Mouse (Mus musculus) CH12F3 (cell line): ENCODE data around the gene Wee1.
"Not testable (repeated sequence)": the region's sequence is repeated elsewhere in the genome, so short reads cannot be mapped to it uniquely, and the experiment has no call there.

Experiments used
- in situ Hi-C: fragments of 300-500 bp; cut with MboI; formaldehyde crosslinking; loops from 2 replicates; pipeline ENCODE4 v1.14.3; 2020; ENCODE audit warnings: low sequenced_read_pairs

The Wee1 gene

DNA sequence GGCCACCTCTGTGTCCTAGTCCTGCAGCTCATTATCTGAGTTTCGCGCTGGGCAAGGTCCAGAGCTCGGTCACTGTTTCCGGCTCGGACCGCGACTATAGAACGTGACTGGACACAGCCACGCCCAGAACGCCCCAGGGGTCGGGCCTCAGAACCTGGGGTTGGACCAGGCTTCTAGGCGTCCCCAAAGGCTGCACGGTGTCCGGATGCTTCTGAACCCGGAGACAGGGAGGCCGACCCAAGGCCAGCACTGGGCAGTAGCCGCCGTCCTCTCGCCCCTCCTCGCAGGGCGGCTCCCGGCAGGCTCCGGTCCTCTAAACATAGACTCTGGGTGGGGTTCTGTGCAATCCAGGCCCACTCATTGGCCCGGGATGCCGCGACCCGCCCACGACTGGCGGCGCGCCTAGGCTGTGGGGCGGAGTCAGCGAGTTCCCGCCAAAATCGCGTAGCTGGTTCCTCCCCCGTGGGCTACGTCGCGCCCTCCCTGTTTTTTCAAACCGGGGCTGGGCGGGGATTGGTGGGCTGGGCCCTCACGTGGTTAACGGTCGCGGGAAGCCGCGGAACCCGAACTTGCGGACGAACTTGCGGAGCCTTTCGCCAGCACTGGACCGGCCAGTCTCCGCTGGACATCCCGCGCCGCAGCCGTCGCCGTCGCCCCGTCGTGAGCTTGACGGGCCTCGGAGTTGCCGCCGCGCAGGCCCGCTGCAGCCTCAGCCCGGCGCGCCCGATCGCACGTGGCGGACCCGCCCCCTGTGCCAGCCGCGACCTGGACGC, at the start of gene Wee1:
Gene Wee1 (plus strand): TSS at position 531 of the 773 bp plus-strand sequence.
- in situ Hi-C loops, result no loop called here

DNA sequence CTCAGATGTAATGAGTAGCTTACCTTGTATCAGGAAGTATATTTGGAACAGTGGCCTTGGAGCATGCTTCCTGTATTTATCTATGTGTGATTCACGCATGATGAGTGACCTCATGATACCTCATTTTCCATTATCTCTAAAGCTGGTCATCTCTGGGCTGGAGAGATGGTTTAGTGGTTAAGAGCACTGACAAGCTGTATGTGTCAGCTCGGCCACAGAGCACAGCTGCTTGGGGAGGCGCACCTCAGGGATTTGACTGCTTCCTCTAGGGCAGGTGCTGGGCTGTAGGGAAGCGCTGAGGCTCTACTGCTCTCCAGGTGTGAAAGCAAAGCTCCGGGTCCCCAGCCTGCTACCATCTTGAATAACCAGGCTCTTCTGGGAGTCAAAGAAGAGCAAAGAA, 43.7 kb upstream of the Wee1 start:
- in situ Hi-C loops, result no loop called here

DNA sequence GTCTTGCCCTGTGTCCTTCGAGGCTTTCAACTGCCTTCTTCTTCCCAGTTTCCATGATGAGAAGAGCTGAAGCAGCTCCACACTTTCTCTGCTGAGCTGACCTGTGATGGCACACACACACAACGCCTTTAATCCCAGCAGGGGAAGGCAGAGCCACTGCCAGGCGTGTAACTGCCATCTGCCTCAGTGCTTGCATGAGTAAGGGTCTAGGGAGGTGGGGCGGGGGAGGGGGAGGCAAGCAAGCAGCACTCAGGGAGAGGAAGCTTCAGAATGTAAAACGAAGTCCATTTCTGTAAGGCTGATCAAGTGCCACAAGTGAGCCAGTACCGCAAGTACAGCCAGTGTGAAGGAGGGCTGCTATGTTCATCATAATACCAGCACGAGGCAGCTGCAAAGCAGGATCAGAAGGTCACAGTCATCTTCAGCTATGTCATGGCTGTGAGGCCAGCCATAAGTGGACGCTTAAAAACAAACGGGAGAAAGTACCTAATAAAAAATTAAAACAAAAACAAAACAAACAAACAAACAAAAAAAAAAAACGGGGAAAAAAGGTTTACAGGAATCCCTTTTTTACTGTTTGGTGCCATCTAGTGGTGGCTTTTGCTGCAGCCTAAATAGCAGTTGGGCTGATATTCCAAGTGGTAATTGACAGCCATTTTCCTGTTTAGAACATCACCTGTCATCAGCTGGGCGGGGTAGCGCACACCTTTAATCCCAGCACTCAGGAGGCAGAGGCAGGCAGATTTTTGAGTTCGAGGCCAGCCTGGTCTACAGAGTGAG, 38.3 kb upstream of the Wee1 start:
- in situ Hi-C loops, result no loop called here

DNA sequence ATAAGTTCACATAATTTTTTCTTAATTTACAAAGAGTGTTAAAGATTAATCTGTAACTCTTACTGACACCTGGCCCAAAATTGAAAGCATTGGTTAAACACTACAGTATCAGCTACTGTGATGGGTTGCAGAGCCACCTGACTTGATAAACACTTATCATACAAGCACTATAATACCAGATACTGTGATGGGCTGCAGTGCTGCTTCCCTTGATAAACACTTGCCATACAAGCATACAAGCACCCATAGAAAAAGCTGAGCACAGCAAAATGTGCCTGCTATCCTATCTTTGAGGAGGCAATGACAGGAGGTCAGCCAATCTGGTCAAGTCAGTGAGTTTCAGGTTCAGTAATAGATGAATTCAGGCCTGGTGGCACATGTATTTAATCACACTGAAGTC, 36.6 kb upstream of the Wee1 start:
- in situ Hi-C loops, result no loop called here

DNA sequence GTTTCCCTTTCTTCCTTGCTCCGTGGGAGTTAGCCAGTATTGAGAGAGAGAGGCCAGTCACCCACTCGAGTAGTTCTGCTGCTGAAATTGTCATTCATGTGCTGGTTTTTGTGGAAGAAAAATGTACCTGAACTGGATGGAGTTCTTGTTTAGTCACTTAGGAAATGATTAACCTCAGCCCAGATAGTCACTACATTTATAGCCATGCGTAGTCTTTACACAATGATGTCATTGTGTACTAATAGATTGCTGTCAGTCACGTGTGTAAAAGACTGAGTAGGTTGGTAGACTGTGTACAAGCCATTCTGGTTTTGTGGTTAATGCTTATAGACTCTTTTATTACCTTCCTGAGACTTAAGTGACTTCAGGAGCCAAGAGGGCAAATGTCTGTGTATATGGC, 33.9 kb upstream of the Wee1 start:
- in situ Hi-C loops, result no loop called here

DNA sequence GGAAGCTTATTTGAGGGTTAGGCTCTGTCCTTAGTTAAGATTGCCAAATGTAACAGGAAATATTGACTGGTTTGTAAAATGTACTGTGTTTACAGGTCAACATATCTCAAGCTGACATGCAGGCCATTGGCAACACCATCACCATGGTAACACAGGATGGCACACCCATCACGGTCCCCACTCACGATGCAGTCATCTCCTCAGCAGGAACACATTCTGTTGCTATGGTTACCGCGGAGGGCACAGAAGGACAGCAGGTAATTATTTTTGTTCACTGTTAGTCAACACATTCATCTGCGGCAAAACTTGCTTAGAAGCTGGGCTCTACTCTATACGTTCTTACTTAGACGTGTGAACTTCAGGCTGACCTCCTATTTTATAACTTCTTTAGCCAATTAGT, 30.2 kb upstream of the Wee1 start:
- in situ Hi-C loops, result no loop called here

DNA sequence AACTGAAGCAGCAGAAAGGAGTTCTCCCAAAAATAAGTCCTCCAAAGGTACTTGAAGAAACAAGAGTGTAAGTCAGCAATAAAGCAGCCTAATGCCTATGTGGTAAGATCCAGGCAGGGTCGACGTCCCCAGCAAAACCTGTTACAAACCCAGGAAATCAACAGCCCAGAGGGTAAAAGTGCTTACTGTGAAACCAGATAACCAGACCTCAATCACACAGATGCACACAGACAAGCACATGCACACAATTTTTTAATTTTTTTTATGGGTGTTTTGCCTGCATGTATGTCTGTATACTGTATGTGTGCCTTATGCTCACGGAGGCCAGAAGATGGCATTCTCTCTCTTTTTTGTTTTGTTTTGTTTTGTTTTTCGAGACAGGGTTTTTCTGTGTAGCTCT, 25.5 kb upstream of the Wee1 start:
- in situ Hi-C loops, result no loop called here

DNA sequence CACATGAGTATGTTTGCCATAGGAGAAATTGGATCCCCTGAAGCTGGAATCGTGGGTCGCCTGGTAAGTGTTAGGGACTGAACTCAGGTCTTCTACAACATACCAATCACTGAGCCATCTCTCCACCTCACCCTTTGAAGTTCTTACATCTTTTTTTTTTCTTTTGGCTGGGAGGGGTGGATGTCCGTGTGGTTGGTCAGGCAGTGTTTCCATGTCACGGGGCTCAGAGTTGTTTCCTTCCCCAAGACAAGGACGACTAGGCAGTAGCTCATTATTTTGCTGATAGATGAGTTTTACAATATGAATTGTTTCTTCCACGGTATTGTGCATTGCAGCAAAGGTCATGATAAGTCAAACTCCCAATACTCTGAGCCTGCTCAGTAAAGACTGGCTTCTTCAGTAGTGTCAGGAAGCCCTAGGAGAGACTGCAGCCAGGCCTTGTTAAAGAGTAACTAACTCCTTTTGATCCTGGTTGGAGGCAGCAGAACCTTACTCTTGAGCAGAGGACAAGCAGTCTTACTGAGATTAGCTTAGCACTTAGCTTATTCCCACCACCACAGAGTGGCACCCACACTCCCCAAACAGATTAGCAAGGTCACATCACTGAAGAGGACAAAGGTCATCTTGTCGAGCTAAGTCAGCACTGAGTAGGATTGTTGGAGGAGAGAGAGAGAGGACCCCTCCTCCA, 24.6 kb upstream of the Wee1 start:
- in situ Hi-C loops, result no loop called here

DNA sequence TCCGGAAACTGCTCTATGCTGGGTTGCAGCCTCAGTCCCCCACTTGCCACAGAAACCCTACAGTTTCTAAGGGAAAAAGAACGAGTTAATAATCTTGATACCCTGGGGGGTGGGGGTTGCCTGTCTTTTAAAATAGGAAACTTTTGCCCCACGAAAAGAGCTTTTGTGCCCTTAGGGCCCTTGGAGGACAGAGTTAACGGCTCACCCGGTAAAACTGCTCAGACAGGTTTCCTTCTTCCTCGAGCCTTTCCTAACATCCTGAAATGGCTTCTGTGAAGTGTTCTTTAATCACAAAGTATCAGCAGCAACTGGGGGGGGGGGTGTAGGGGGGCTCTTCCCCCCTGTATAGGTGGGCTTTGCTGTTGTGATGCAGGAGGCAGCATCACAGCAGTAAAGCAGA, 21.0 kb upstream of the Wee1 start:
- in situ Hi-C loops, result no loop called here

DNA sequence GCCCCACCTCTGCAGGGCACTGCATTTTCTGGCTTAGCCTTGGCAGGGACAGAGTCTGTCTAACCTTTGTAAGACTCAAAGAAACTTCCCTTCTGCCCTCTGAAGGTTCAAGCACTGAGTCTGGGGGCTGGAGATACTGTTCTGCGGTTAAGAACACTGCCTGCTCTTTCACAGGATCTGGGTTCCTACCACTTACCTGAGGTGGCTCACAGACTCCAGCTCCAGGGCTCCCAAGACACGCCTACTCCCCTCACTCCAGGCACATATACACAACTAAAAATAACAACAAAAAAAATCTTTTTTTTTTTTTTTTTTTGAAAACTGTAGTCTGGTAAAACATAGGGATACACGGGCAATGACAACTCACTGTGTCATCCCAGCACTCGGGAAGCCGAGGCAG, 20.6 kb upstream of the Wee1 start:
- in situ Hi-C loops, result no loop called here

DNA sequence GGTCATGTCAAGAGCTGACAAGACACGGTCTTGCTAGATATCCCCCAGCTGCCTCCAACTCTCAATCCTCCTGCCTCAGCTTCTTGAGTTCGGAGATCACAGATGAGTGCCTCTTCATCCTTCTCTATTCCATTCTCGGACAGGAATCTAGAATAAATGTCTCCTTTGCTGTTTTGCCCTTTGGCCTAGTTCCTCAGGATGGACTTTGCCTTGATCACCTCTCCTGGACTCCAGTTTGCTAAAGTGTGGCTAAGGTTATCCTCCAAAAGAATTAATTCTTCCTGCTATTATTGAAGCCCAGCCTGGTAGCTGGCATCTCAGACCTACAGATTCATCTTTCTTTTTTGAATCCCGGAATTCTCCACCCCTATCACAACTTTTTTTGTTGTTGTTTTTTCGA, 16.8 kb upstream of the Wee1 start:
- in situ Hi-C loops, result no loop called here

DNA sequence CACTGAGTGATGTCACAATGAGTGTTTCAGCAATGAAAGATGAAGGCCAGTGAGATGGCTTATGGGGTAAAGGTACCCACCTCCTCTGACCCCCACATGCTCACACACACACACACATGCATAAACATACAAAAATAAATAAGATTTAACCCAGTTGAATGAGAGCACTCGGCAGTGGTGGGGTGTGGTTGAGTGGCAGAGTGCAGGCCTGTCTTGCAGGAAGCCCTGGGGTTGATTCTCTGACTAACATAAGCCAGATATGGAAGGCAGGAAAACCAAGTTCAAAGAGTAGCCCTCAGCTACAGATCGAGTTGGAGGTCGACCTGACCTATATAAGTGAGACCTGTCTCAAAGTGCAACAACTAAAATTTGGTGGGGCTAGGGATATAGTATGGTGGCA, 15.2 kb upstream of the Wee1 start:
- in situ Hi-C loops, result no loop called here

DNA sequence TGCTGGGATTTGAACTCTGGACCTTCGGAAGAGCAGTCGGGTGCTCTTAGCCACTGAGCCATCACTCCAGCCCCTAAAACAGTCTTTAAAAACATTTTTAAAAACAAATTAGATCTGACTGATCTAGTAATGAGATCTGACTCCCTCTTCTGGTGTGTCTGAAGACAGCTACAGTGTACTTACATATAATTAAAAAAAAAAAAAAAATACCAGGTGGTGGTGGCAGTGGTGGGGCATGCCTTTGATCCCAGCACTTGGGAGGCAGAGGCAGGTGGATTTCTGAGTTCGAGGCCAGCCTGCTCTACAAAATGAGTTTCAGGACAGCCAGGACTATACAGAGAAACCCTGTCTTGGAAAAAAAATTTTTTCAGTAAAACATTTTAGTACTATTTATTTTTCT, 13.3 kb upstream of the Wee1 start:
- in situ Hi-C loops, result not testable (repeated sequence)

DNA sequence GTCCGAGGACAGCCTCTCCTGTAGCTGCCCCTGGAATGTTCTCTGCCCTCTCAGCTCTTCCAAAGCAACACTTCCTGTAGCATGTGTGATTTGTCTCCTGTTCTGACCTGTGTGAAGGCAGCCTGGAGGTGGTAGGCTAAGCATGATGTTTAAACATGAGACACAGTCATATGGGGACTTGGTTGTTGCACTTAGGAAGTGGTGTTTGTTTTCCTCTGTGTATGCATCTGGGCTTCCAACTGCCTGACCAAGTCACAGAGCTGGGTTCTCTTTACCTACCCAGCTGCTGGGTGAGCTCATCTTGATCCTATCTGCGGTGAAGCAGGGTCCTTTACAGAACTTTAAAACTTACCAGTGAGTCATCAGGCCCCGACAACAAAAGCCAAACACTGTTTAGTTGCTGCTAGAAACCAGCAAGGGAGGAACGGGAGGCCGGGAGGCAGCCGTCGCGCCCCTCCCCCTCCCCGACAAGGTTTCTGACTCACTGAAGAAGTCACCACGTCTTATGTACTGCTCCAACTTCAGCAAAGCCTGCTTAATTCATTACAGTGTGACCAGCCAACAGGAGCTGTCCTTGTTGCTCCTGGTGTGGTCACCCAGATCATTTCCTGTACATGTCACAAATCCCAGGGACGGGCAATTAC, 12.8 kb upstream of the Wee1 start:
- in situ Hi-C loops, result no loop called here

DNA sequence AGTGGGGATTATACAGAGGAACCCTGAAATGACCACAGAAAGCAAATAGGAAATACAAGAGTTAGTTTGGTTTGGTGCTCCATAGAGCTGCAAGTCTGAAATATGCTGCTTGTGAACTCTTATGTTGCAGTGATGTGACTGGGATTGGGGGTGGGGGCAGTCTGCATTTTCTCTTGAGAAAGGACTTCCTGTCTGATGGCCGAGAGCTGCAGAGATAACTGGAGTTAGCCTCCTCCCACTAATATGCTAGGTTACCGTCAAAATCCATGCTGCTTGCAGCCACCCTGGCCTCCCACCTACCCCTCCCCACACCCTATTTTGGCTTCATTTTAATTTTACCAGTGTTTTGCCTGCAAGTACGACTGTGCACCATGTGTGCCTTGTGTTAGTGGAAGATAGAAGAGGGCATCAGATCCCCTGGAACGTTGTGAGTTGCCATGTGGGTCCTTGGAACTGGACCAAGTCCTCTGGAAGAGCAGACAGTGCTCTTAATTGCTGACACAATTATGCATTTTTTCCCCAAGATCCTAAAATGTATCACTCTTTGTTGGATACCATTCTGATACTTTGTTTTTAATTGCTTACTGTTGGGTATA, 11.7 kb upstream of the Wee1 start:
- in situ Hi-C loops, result no loop called here

DNA sequence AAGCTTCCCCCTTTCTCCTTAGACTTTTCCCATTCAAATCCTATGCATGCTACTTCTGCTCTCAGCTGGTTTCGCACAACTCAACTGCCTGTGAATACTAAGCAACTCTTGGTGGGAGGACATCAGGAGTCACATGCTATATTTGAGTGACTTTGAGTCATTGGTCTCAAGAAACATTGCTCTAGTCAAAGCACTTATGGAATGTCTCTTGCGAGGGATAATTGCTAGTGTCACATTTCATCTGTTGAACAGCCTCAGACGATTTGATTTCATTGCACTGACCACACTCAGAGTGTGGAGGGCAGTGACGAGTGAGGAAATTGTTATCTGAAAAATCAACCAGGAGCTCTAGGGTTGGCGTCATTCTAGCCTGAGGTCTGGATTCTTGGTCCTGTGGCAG, 7.1 kb upstream of the Wee1 start:
- in situ Hi-C loops, result no loop called here

DNA sequence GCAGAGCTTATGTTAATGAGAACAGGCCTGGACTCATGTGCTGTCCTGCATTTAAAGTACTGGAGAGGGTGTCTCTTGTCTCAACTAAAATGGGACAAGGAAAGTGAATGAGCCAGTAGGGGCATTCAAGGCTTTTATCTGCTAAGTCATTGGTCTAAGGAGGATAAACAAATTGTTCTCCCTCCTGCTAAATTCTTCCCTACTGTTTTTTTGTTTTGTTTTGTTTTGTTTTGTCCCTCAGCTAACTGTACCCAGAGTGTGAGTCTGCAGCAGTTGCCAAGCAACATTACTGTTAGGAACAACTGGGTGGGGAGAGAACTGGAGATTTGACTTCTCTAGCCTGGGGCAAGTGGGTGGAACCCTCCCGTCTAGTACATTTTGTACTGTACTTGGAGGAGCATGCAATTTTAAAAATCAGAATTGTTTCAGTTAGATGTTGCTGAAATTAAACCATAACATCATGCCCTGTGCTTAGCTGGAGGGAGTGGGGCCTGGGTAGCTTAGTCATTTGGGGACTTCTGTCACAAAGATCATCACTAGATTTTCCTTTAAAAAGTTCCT, 5.0 kb upstream of the Wee1 start:
- in situ Hi-C loops, result no loop called here

DNA sequence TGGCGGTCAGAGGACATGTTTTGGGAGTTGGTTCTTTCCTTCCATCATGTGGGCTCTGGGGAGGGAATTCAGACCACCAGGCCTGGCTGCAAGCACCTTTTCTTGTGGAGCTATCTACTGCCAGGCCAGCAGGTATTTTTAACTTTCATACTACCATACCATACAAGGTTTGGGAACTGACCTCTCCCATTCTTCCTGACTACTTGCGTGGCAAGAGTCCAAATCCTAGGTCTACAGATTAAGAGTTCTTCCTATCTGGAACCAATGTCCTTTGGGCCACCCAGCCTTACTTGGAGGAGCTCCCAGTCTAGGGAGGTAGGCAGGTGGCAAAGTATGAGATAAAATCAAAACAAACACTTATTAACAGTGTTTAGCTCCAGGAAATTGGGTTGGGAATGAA, 3.4 kb upstream of the Wee1 start:
- in situ Hi-C loops, result no loop called here

DNA sequence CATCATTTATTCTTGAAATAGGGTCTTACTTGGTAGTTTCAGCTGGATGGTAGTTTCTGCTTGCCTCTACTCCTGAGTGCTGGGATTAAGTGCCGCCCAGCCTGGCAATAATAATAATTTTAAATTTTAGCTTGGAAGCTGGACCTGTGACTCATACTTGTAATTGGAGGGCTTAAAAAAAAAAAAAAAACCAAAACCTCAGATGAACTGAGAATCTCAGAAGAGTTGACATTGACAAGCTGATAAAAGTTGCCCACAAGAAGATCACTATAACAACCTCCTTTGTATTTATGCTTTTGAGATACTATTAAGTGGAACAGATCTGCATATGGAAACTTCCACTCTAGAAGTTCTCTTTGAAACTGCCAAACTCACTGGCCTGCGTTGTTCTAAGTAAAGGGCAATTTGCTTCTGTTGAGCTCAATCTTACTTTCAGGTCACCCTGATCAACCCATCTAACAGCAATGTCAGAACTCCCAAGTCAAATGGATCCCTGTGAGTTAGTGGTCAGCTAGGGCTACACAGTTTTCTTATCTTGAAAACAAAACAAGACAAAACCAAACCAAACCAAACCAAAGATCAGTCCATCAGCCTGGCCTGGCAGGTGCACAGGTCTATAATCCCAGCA, 1.6 kb upstream of the Wee1 start:
- in situ Hi-C loops, result no loop called here

DNA sequence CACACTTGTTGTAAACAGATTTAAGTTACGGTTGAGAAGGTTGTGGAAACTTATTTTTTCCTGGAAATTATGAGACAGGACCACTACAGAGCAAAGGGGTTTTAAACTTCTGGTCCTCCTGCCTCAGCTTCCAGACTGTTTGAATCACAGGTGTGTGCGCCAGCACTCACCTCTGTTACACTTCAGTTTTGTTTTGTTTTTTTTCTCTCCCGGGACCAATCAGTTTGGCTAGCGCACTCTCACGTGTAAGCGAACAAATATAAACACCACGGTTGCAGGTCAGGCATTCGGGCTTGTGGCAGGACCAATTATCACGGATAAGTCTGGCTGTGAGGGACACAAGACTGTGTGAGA, 707 bp upstream of the Wee1 start:
- in situ Hi-C loops, result no loop called here

DNA sequence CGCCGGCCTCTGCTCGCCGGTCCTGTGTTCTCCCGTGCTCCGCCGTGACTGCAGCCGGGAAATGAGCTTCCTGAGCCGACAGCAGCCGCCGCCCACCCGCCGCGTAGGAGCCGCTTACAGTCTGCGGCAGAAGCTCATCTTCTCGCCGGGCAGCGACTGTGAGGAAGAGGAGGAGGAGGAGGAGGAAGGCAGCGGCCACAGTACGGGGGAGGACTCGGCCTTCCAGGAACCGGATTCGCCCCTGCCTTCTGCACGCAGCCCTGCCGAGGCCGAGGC, 381 bp downstream of the Wee1 start:
- in situ Hi-C loops, result no loop called here
